Mouse (Mus musculus) granulocyte monocyte progenitor cell, adult 5-6 weeks (primary cell): ENCODE results near the gene Cfap73. TPM values are rescaled to one million over a fixed set of nuclear protein-coding genes. Genes with fewer than 3 reads are reported as not detected.
A peak's percentile ranks its signal among the peaks of the same experiment; 100 is the strongest.

Source experiments
- ATAC-seq: replicated peaks from 2 replicates; pipeline ENCODE4 v1.8.0; 2016; ENCODE audit warnings: mild to moderate bottlenecking, moderate TSS enrichment, inconsistent platforms; ENCODE audit not compliant: poor library complexity, severe bottlenecking
- total RNA-seq, 2 experiments: library from RNA; stranded (forward) in 1 of 2; stranded (reverse) in 1 of 2; fragments of 200-712, 200-1000 nt in 1 of 2; fragments of >200 nt in 1 of 2; fragmentation: Nextera tagmentation in 1 of 2; gene quantifications; 2 replicates each; pipeline ENCODE4 v1.2.3; 2014 to 2017

Gene Cfap73
- total RNA-seq (2014; fragmentation: Nextera tagmentation) (not detected in 2 replicates), total RNA-seq (2017) (not detected in 2 replicates)

DNA sequence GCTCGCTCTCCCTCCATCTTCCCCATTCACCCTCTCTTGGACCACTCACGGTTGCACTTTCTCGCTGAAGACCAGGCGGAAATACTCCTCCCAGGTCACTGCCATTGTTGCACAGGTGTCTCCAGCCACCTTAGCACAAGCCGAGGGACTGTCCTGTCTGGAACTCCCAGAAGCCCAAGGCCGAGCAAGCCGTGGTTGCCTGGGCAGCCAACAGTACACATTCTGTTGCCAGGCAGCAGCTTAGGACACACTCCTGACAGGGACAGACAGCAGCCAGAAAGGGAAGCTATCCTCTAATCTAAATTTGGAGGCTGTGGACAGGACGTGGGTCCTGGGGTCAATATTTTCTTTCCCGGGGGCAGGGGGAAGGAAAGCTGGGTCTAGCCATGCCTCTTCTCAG is at the start of gene Cfap73:
TSS of gene Cfap73 (minus strand) at position 105 of the 400 bp plus-strand sequence.
- no peak for ATAC-seq

GRCm38 (mm10) chr5:120682982-120683771 is 49.1 kb upstream of the Cfap73 start:
- ATAC-seq: no peak

DNA sequence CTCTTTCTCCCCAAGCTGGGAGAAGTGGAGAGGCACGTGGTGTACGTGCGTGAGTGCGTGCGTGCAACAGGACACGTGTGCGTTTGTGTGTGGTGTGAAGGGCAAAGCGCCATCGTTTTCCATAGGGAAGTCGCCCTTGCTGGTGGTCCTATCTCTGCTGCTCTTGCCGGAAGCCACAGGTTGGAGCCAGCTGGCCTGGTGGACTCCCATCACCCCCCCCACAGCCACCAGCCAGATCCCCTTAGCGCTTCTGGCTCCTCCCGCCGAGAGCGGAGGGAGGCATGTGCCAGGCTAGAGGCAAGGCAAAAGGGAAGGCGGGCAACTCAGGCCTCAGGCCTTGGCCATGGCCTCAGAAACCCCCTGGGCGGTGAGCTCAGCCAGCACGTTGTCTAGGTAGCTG is 46.9 kb upstream of the Cfap73 start:
- no peak for ATAC-seq

- ATAC-seq: 0 out of 2 replicates have a peak, but pooled peaks have one; percentile 25
These were observed 45.9 kb upstream of the Cfap73 start for GRCm38 (mm10) chr5:120679676-120680555.

GRCm38 (mm10) chr5:120677516-120677915 is 43.5 kb upstream of the Cfap73 start:
- peak; percentile 59 for ATAC-seq

GRCm38 (mm10) chr5:120674229-120675145 is 40.5 kb upstream of the Cfap73 start:
- no peak for ATAC-seq

- peak; percentile 64 for ATAC-seq
These were observed 39.6 kb upstream of the Cfap73 start for GRCm38 (mm10) chr5:120673626-120674025.

GRCm38 (mm10) chr5:120671865-120672264 is 37.8 kb upstream of the Cfap73 start:
- no peak for ATAC-seq

- no peak for ATAC-seq
These were observed 36.1 kb upstream of the Cfap73 start for GRCm38 (mm10) chr5:120670132-120670531.

- ATAC-seq: no peak
These were observed 34.7 kb upstream of the Cfap73 start for GRCm38 (mm10) chr5:120668761-120669160.

DNA sequence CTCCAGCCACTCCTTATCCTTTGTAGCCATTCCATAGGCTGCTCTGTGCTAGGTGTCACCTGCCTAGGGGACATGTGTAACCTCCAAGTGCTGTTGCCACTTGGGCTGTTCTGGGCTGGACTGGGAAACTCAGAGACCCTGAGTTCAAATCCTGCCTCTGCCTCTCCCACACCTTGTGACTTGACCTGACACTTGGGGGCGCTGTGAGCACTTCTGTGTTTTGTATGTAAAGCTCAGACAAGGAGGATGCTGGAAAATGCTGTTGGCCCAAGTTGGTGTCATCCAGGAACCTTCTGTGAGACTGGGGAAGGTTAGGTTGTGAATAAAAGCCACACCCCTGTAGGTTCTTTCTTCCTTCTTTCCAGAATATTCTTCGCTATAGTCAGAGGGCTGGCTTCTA is 30.9 kb upstream of the Cfap73 start:
- no peak for ATAC-seq

DNA sequence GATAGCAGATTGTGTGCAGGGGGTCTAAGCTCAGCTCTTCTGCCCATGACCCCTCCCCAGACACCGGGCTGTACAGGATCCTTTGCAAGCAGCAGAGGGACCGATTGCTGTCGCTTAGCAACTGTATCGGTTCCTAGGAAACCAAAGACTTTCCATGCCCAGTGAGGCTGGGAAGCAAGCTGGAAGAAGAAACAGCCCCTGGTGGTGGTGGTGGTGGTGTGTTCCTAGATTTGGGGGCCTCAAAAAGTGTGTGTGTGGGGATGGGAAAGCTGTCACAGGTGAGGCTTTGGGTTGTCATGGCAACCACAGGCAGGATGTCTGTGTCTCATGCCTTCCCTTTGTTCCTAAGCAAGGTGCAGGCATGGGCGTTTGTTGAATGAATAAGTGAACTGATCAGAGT is 26.8 kb upstream of the Cfap73 start:
- ATAC-seq: no peak

- ATAC-seq: no peak
These were observed 22.3 kb upstream of the Cfap73 start for GRCm38 (mm10) chr5:120656281-120656751.

- ATAC-seq: no peak
These were observed 19.8 kb upstream of the Cfap73 start for GRCm38 (mm10) chr5:120653873-120654272.

DNA sequence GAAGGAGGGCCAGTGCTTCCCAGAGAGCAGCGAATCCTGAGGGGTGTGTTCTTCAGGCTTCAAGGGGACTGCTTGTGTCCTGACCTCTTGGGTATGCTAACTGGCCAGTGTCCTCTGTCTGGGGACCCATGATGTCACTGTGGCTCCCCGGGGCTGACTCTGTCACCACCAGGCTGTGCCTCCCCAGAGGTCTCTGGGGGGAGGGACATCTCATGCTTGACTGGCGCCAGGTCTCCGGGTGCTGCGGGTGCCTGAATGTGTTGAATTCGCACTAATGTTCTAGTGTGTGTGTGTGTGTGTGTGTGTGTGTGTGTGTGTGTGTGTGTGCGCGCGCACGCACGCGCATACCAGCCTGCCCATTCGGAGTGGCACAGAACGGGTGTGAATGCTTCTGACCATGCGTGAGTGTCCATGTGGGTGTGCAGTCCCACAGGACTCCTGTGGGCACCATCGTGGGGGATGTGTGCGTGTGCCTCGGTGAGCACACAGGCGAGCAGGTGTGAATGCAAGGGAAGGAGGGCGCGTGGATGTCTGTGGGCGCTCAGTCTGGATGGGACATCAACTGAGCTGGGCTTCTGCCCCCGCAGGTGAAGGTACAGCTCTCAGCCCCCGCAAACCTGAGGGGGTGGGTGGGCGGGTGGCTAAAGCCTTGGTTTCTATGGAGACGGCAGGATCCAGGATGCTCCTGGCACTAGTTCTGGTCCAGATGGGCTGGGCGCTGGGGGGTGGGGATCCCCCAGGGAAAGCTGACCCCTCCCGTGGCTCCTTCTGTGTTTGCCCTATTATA is 19.1 kb upstream of the Cfap73 start:
- no peak for ATAC-seq

- ATAC-seq: no peak
These were observed 17.2 kb upstream of the Cfap73 start for GRCm38 (mm10) chr5:120651230-120651629.

- ATAC-seq: no peak
These were observed 15.9 kb upstream of the Cfap73 start for GRCm38 (mm10) chr5:120649938-120650337.

DNA sequence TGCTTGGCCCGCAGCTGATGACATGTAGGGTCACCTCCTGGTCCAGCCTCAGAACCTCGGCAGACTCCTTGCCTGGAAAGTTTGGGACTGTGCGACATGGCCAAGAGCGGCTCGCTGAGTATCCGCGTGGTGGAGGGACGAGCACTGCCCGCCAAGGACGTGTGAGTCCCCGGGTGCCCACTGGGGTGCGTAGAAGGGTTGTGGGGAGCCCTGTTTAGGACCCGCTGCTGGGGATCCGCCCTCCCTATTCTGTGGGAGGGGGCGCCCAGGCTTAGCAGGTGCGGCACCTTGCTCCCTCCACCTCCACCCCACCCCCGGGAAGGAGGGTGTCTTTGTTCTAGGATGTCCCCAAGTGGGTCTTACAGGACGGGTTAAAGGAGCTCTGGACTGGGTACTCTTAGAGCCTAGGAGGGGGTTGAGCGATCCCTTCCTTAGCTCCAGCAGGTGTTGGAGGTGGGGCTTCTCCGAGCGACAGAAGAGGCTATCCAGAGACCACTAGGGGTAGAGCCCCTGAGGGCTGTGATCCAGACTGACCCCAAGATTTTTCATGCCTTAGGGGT is 15.4 kb upstream of the Cfap73 start:
- ATAC-seq: peak; percentile 29
